9 mouse cellular contexts compared by ENCODE assay signal in the genomic region with DNA sequence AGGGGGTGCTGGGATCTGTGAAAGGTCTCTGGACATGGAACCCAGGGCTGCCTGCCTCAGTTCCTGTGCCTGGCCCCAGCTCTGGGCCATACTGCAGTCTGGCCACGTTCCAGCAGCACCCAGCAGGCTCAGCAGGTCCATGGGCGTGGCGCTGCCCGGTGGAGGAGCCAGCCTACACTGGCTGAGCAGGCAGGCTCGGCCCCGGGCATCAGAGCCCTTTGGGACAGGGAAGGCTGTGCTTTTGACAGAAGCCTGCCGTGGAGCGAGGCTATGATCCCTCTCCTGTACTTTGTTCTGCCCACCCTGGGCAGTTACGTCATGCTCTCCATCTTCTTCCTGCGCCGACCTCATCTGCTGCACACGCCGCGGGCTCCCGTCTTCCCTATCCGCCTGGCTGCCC. TPM values are rescaled to one million over a fixed set of nuclear protein-coding genes. Genes with fewer than 3 reads are reported as not detected.
DNase-seq lines count a peak whose midpoint lies in the region; ATAC-seq and TF ChIP-seq lines count a peak whose summit lies in the region.
"Had no signal": no experiment of that assay in that cellular context is flagged by ENCODE, and none has a peak within 500 bp of the region (broad histone marks: within the 10 kb centered on the region; RNA-seq: fewer than 3 reads in every experiment).

Gdpd3 (plus strand) TSS at position 134 of the 400 bp plus-strand sequence.

- no peak for TF ChIP-seq POLR2A in bone marrow, adult 2 months (IDR thresholded peaks at IDR 0.05; ENCODE audit: borderline replicate concordance, control insufficient read depth, low read depth, low read length)

- intact Hi-C loops in left cerebral cortex, postnatal 25 days (cut with DNase I), result no loop called here

- no peaks in the 10 kb centered on the region for H3K9me3 ChIP-seq in lung, embryonic 16.5 days (ENCODE audit: control insufficient read depth, low read length)
- no peaks in the 10 kb centered on the region for H3K9me3 ChIP-seq in intestine, embryonic 15.5 days

- peak; percentile 31; the same call in 1 of the 2 replicates for ATAC-seq in lung, embryonic 16.5 days (ENCODE audit: low read depth)
- peak; percentile 54; the same call in 1 of the 2 replicates for ATAC-seq in intestine, embryonic 15.5 days
- ATAC-seq in megakaryocyte-erythroid progenitor cell, adult 5-6 weeks (replicated peaks; ENCODE audit: low FRiP score, low TSS enrichment, poor library complexity, severe bottlenecking), result peak; percentile 43

- no peak for DNase-seq in lung, postnatal 36 days
- no peak for DNase-seq in left cerebral cortex, adult 18-20 months (ENCODE audit: low spot score in 2 of 2)
- DNase-seq in left cerebral cortex, postnatal 25 days (ENCODE audit: low spot score in 2 of 2), result no peak
- DNase-seq: layer of hippocampus, adult 9-11 months; lung, embryonic 14.5 days had no signal

- H3K9ac ChIP-seq in lung, embryonic 16.5 days (ENCODE audit: low read length), result no peak within 1 kb of the TSS
- no peak within 1 kb of the TSS for H3K9ac ChIP-seq in intestine, embryonic 15.5 days
- H3K9ac ChIP-seq: lung, embryonic 14.5 days had no signal

- TF ChIP-seq CTCF in bone marrow, adult 2 months (IDR thresholded peaks at IDR 0.05; ENCODE audit: control insufficient read depth, insufficient read depth, low read length), result no peak

- peaks cover 55% of the 10 kb centered on the region for H3K36me3 ChIP-seq in lung, embryonic 16.5 days (ENCODE audit: control insufficient read depth, insufficient read depth, low read length)
- H3K36me3 ChIP-seq in intestine, embryonic 15.5 days, result peaks cover 68% of the 10 kb centered on the region

- no peak within 1 kb of the TSS for H3K4me3 ChIP-seq in lung, embryonic 16.5 days (ENCODE audit: low read length)
- H3K4me3 ChIP-seq in bone marrow, adult 2 months (replicated peaks; ENCODE audit: control insufficient read depth, low read depth, low read length), result no peak within 1 kb of the TSS
- H3K4me3 ChIP-seq in intestine, embryonic 15.5 days (replicated peaks), result no peak within 1 kb of the TSS

- no peak within 1 kb of the TSS for H3K4me2 ChIP-seq in lung, embryonic 16.5 days (ENCODE audit: low read depth, low read length)
- H3K4me2 ChIP-seq in intestine, embryonic 15.5 days (replicated peaks), result no peak within 1 kb of the TSS
- H3K4me2 ChIP-seq: lung, embryonic 14.5 days had no signal

- no peak within 1 kb of the TSS for H3K27ac ChIP-seq in lung, embryonic 16.5 days (ENCODE audit: low read length)
- no peak within 1 kb of the TSS for H3K27ac ChIP-seq in bone marrow, adult 2 months (ENCODE audit: control insufficient read depth, insufficient read depth, low read depth, low read length, poor library complexity)
- H3K27ac ChIP-seq in intestine, embryonic 15.5 days, result no peak within 1 kb of the TSS

- no peaks in the 10 kb centered on the region for H3K27me3 ChIP-seq in lung, embryonic 16.5 days (ENCODE audit: control insufficient read depth, insufficient read depth, low read depth, low read length)
- H3K27me3 ChIP-seq in intestine, embryonic 15.5 days (replicated peaks), result no peaks in the 10 kb centered on the region

- H3K4me1 ChIP-seq in lung, embryonic 16.5 days (replicated peaks; ENCODE audit: control insufficient read depth, insufficient read depth, low read length), result peaks cover 16% of the 10 kb centered on the region
- peaks cover 5% of the 10 kb centered on the region for H3K4me1 ChIP-seq in bone marrow, adult 2 months (ENCODE audit: control insufficient read depth, insufficient read depth, low read length)
- H3K4me1 ChIP-seq in intestine, embryonic 15.5 days (replicated peaks), result peaks cover 32% of the 10 kb centered on the region

- WGBS in lung, embryonic 16.5 days, result 87% methylated on average over 16 of the region's 16 CpGs
- 81% methylated on average over 16 of the region's 16 CpGs for WGBS in bone marrow, adult 2 months
- 87% methylated on average over 16 of the region's 16 CpGs for WGBS in intestine, embryonic 15.5 days

RNA-seq across cellular contexts. Expression of gene Gdpd3, which starts in this region (rescaled TPM):
- 2.9 and 4.2 TPM in 2 replicates for polyA plus RNA-seq in lung, embryonic 16.5 days (2015; fragmentation: Nextera tagmentation; extraction: Ambion mirVana)
- 20.1 and 40.1 TPM in 2 replicates for polyA plus RNA-seq in bone marrow, adult 2 months (2011; ENCODE audit: insufficient read depth, insufficient read length, low replicate concordance, missing spikeins)
- polyA plus RNA-seq in intestine, embryonic 15.5 days (2015; fragmentation: Nextera tagmentation; extraction: Ambion mirVana), result 1.4 and 1.6 TPM in 2 replicates
- 0.26 and 2.5 TPM in 2 replicates for total RNA-seq in megakaryocyte-erythroid progenitor cell, adult 5-6 weeks (2014; fragmentation: Nextera tagmentation)
- total RNA-seq in megakaryocyte-erythroid progenitor cell, adult 5-6 weeks (2017), result 0.09 TPM in 1 of 2 replicates, not detected in the other
- 1 to 10 TPM; 1.3 to 3.5 TPM for total RNA-seq in left cerebral cortex, adult 18-20 months (2021)
- 1 to 10 TPM; 1.8 to 2.1 TPM for total RNA-seq in left cerebral cortex, postnatal 25 days (2021)
